Mouse (Mus musculus) testis, postnatal 10 days (tissue): ENCODE results near the gene Dnajc4.

Source experiments
- DNase-seq: peaks from one replicate; pipeline ENCODE4 v3.0.0; 2021; ENCODE audit warnings: low spot score

Gene Dnajc4

GRCm38 (mm10) chr19:6975537-6976521, 16.5 kb downstream of the Dnajc4 start, which contains the start of gene Plcb3:
Plcb3 (minus strand) TSS chr19:6976470.
- peak; percentile 69 for DNase-seq

GRCm38 (mm10) chr19:6974211-6975205, 17.9 kb downstream of the Dnajc4 start, which contains the start of gene Ppp1r14b:
Ppp1r14b (plus strand) TSS chr19:6974968.
- DNase-seq = peak; percentile 94

GRCm38 (mm10) chr19:6973581-6974190, 18.7 kb downstream of the Dnajc4 start:
- DNase-seq = no peak

GRCm38 (mm10) chr19:6972247-6972917, 20.0 kb downstream of the Dnajc4 start:
- DNase-seq = no peak

GRCm38 (mm10) chr19:6971644-6972043, 20.7 kb downstream of the Dnajc4 start:
- DNase-seq = no peak

GRCm38 (mm10) chr19:6970460-6971085, 21.8 kb downstream of the Dnajc4 start:
- no peak for DNase-seq

- DNase-seq = peak; percentile 87
Measured at GRCm38 (mm10) chr19:6969665-6970381, 22.5 kb downstream of the Dnajc4 start.

GRCm38 (mm10) chr19:6969291-6969664, 23.1 kb downstream of the Dnajc4 start:
- no peak for DNase-seq

GRCm38 (mm10) chr19:6968491-6969271, 23.7 kb downstream of the Dnajc4 start:
- peak; percentile 79 for DNase-seq

GRCm38 (mm10) chr19:6956461-6956860, 35.9 kb downstream of the Dnajc4 start:
- no peak for DNase-seq

- DNase-seq = no peak
Measured at GRCm38 (mm10) chr19:6955424-6955823, 36.9 kb downstream of the Dnajc4 start.

GRCm38 (mm10) chr19:6954046-6954445, 38.3 kb downstream of the Dnajc4 start:
- DNase-seq = peak; percentile 78

- peak; percentile 68 for DNase-seq
Measured at GRCm38 (mm10) chr19:6952712-6953037, 39.7 kb downstream of the Dnajc4 start.

- DNase-seq = peak; percentile 86
Measured at GRCm38 (mm10) chr19:6951994-6952711, 40.2 kb downstream of the Dnajc4 start.

GRCm38 (mm10) chr19:6951381-6951968, 40.9 kb downstream of the Dnajc4 start:
- DNase-seq = peak; percentile 91

- DNase-seq = no peak
Measured at GRCm38 (mm10) chr19:6950613-6951153, 41.7 kb downstream of the Dnajc4 start.

- no peak for DNase-seq
Measured at GRCm38 (mm10) chr19:6949951-6950350, 42.4 kb downstream of the Dnajc4 start.

GRCm38 (mm10) chr19:6949532-6949931, 42.8 kb downstream of the Dnajc4 start:
- DNase-seq = no peak
